Mouse (Mus musculus): Measurements from ENCODE around the gene Gcc2. TPM values are rescaled to one million over a fixed set of nuclear protein-coding genes. Genes with fewer than 3 reads are reported as not detected.
"Not testable (repeated sequence)": the region's sequence is repeated elsewhere in the genome, so short reads cannot be mapped to it uniquely, and the experiment has no call there.

The Gcc2 gene
- polyA plus RNA-seq, 1 experiment from 2014 or later, result 45.7 TPM

GRCm38 (mm10) chr10:58234985-58235384, 20.3 kb upstream of the Gcc2 start:
- not testable (repeated sequence) for H3K4me3 ChIP-seq (ENCODE audit: low read depth, low read length); H3K9ac ChIP-seq (ENCODE audit: low read length); H3K4me1 ChIP-seq (replicated peaks; ENCODE audit: control insufficient read depth, insufficient read depth, low read length); H3K4me2 ChIP-seq (ENCODE audit: low read depth, low read length, severe bottlenecking); DNase-seq (ENCODE audit: low spot score); ATAC-seq (replicated peaks; ENCODE audit: low FRiP score); H3K27ac ChIP-seq (ENCODE audit: low read depth, low read length); H3K36me3 ChIP-seq (ENCODE audit: control insufficient read depth, insufficient read depth, low read length); H3K27me3 ChIP-seq (ENCODE audit: control insufficient read depth, insufficient read depth, low read length)
- peaks cover 19% of the 10 kb centered on the region for H3K9me3 ChIP-seq (ENCODE audit: control insufficient read depth, low read length)
- WGBS, result 81% methylated on average over 4 of the region's 4 CpGs

- DNase-seq (ENCODE audit: low spot score), result no peak
- WGBS, result 89% methylated on average over 10 of the region's 10 CpGs
- H3K9me3 ChIP-seq (ENCODE audit: control insufficient read depth, low read length), result peaks cover 14% of the 10 kb centered on the region
These were observed 18.7 kb upstream of the Gcc2 start, which contains the start of gene Gm4981 for GRCm38 (mm10) chr10:58236613-58237012. Gene Gm4981 (minus strand): TSS chr10:58236701.

GRCm38 (mm10) chr10:58238984-58239740, 16.1 kb upstream of the Gcc2 start:
- H3K36me3 ChIP-seq (ENCODE audit: control insufficient read depth, insufficient read depth, low read length); H3K4me3 ChIP-seq (ENCODE audit: low read depth, low read length); H3K4me2 ChIP-seq (ENCODE audit: low read depth, low read length, severe bottlenecking); H3K9me3 ChIP-seq (ENCODE audit: control insufficient read depth, low read length); H3K4me1 ChIP-seq (replicated peaks; ENCODE audit: control insufficient read depth, insufficient read depth, low read length); H3K9ac ChIP-seq (ENCODE audit: low read length); H3K27me3 ChIP-seq (ENCODE audit: control insufficient read depth, insufficient read depth, low read length); H3K27ac ChIP-seq (ENCODE audit: low read depth, low read length): not testable (repeated sequence)
- 88% methylated on average over 7 of the region's 8 CpGs for WGBS
- DNase-seq (ENCODE audit: low spot score), result peak; percentile 75
- peak; percentile 90 for ATAC-seq (replicated peaks; ENCODE audit: low FRiP score)

More at GRCm38 (mm10) chr10:58236613-58237012, 18.7 kb upstream of the Gcc2 start, which contains the start of gene Gm4981:
- Histone ChIP-seq H3K4me1 (replicated peaks; ENCODE audit: control insufficient read depth, insufficient read depth, low read length) (no peaks in the 10 kb centered on the region), H3K4me2 (ENCODE audit: low read depth, low read length, severe bottlenecking) (no peak within 1 kb of the TSS), H3K9ac (ENCODE audit: low read length) (no peak within 1 kb of the TSS), H3K27me3 (ENCODE audit: control insufficient read depth, insufficient read depth, low read length) (no peaks in the 10 kb centered on the region), H3K4me3 (ENCODE audit: low read depth, low read length) (no peak within 1 kb of the TSS), H3K36me3 (ENCODE audit: control insufficient read depth, insufficient read depth, low read length) (no peaks in the 10 kb centered on the region), H3K27ac (ENCODE audit: low read depth, low read length) (no peak within 1 kb of the TSS)
- no peak for ATAC-seq (replicated peaks; ENCODE audit: low FRiP score)

GRCm38 (mm10) chr10:58249535-58249934, 5.8 kb upstream of the Gcc2 start:
- no peaks in the 10 kb centered on the region; the same call in 1 of the 2 replicates for H3K4me1 ChIP-seq (replicated peaks; ENCODE audit: control insufficient read depth, insufficient read depth, low read length)
- 18% methylated on average over 1 of the region's 1 CpGs for WGBS
- no peaks in the 10 kb centered on the region for H3K27me3 ChIP-seq (ENCODE audit: control insufficient read depth, insufficient read depth, low read length)
- no peak for DNase-seq (ENCODE audit: low spot score)
- H3K9me3 ChIP-seq (ENCODE audit: control insufficient read depth, low read length), result no peaks in the 10 kb centered on the region
- H3K27ac ChIP-seq (ENCODE audit: low read depth, low read length), result no peak overlapping the region
- H3K4me2 ChIP-seq (ENCODE audit: low read depth, low read length, severe bottlenecking), result no peak overlapping the region
- no peak overlapping the region for H3K4me3 ChIP-seq (ENCODE audit: low read depth, low read length)
- H3K9ac ChIP-seq (ENCODE audit: low read length), result no peak overlapping the region
- no peak for ATAC-seq (replicated peaks; ENCODE audit: low FRiP score)
- H3K36me3 ChIP-seq (ENCODE audit: control insufficient read depth, insufficient read depth, low read length), result no peaks in the 10 kb centered on the region

- Histone ChIP-seq H3K27me3 (ENCODE audit: control insufficient read depth, insufficient read depth, low read length) (no peaks in the 10 kb centered on the region), H3K4me1 (replicated peaks; ENCODE audit: control insufficient read depth, insufficient read depth, low read length) (no peaks in the 10 kb centered on the region; the same call in 1 of the 2 replicates), H3K4me2 (ENCODE audit: low read depth, low read length, severe bottlenecking) (peak overlapping the region; percentile 41), H3K4me3 (ENCODE audit: low read depth, low read length) (peak overlapping the region; percentile 74), H3K27ac (ENCODE audit: low read depth, low read length) (no peak overlapping the region), H3K9me3 (ENCODE audit: control insufficient read depth, low read length) (no peaks in the 10 kb centered on the region), H3K36me3 (ENCODE audit: control insufficient read depth, insufficient read depth, low read length) (no peaks in the 10 kb centered on the region; the same call in 1 of the 2 replicates), H3K9ac (ENCODE audit: low read length) (peak overlapping the region; percentile 78; the same call in 1 of the 2 replicates)
- DNase-seq (ENCODE audit: low spot score), result no peak
- 43% methylated on average over 6 of the region's 6 CpGs for WGBS
- peak; percentile 26 for ATAC-seq (replicated peaks; ENCODE audit: low FRiP score)
These were observed 592 bp upstream of the Gcc2 start for GRCm38 (mm10) chr10:58254635-58255175.

GRCm38 (mm10) chr10:58255954-58256353, 657 bp downstream of the Gcc2 start:
- H3K9ac ChIP-seq (ENCODE audit: low read length), result peak overlapping the region; percentile 78
- H3K4me2 ChIP-seq (ENCODE audit: low read depth, low read length, severe bottlenecking), result peak overlapping the region; percentile 41
- WGBS, result 12% methylated on average over 4 of the region's 4 CpGs
- ATAC-seq (replicated peaks; ENCODE audit: low FRiP score) (no peak), DNase-seq (ENCODE audit: low spot score) (no peak)
- H3K27ac ChIP-seq (ENCODE audit: low read depth, low read length), result no peak overlapping the region
- H3K9me3 ChIP-seq (ENCODE audit: control insufficient read depth, low read length), result no peaks in the 10 kb centered on the region
- H3K36me3 ChIP-seq (ENCODE audit: control insufficient read depth, insufficient read depth, low read length), result no peaks in the 10 kb centered on the region; the same call in 1 of the 2 replicates
- H3K4me3 ChIP-seq (ENCODE audit: low read depth, low read length), result peak overlapping the region; percentile 74
- H3K27me3 ChIP-seq (ENCODE audit: control insufficient read depth, insufficient read depth, low read length), result no peaks in the 10 kb centered on the region
- no peaks in the 10 kb centered on the region; the same call in 1 of the 2 replicates for H3K4me1 ChIP-seq (replicated peaks; ENCODE audit: control insufficient read depth, insufficient read depth, low read length)

GRCm38 (mm10) chr10:58258466-58258865, 3.2 kb downstream of the Gcc2 start:
- Histone ChIP-seq H3K27ac (ENCODE audit: low read depth, low read length) (no peak overlapping the region), H3K4me1 (replicated peaks; ENCODE audit: control insufficient read depth, insufficient read depth, low read length) (no peaks in the 10 kb centered on the region; the same call in 1 of the 2 replicates), H3K4me3 (ENCODE audit: low read depth, low read length) (no peak overlapping the region), H3K36me3 (ENCODE audit: control insufficient read depth, insufficient read depth, low read length) (no peaks in the 10 kb centered on the region; the same call in 1 of the 2 replicates), H3K4me2 (ENCODE audit: low read depth, low read length, severe bottlenecking) (no peak overlapping the region), H3K27me3 (ENCODE audit: control insufficient read depth, insufficient read depth, low read length) (no peaks in the 10 kb centered on the region), H3K9ac (ENCODE audit: low read length) (no peak overlapping the region), H3K9me3 (ENCODE audit: control insufficient read depth, low read length) (no peaks in the 10 kb centered on the region)
- DNase-seq (ENCODE audit: low spot score), result no peak
- 77% methylated on average over 5 of the region's 5 CpGs for WGBS
- no peak for ATAC-seq (replicated peaks; ENCODE audit: low FRiP score)

GRCm38 (mm10) chr10:58282238-58282637, 26.9 kb downstream of the Gcc2 start:
- Histone ChIP-seq H3K36me3 (ENCODE audit: control insufficient read depth, insufficient read depth, low read length) (no peaks in the 10 kb centered on the region; the same call in 1 of the 2 replicates), H3K27ac (ENCODE audit: low read depth, low read length) (no peak overlapping the region), H3K27me3 (ENCODE audit: control insufficient read depth, insufficient read depth, low read length) (no peaks in the 10 kb centered on the region), H3K4me3 (ENCODE audit: low read depth, low read length) (no peak overlapping the region), H3K9ac (ENCODE audit: low read length) (no peak overlapping the region), H3K4me2 (ENCODE audit: low read depth, low read length, severe bottlenecking) (no peak overlapping the region), H3K4me1 (replicated peaks; ENCODE audit: control insufficient read depth, insufficient read depth, low read length) (no peaks in the 10 kb centered on the region), H3K9me3 (ENCODE audit: control insufficient read depth, low read length) (no peaks in the 10 kb centered on the region)
- WGBS, result 91% methylated on average over 7 of the region's 7 CpGs
- DNase-seq (ENCODE audit: low spot score), result no peak
- ATAC-seq (replicated peaks; ENCODE audit: low FRiP score), result no peak

All from forebrain, embryonic 11.5 days (tissue).